Mouse (Mus musculus): Measurements from ENCODE around the gene Amd2. TPM values are rescaled to one million over a fixed set of nuclear protein-coding genes. Genes with fewer than 3 reads are reported as not detected.

Amd2 gene
- polyA plus RNA-seq (2015; fragmentation: Nextera tagmentation; extraction: Ambion mirVana), result 1.3 and 3.3 TPM in 2 replicates

GRCm38 (mm10) chr10:35711792-35712191, at the start of gene Amd2:
TSS of gene Amd2 (minus strand) at chr10:35711892.
- H3K27me3 ChIP-seq (ENCODE audit: insufficient read depth, low read length), result no peaks in the 10 kb centered on the region
- no peaks in the 10 kb centered on the region for H3K9me3 ChIP-seq (ENCODE audit: low read length)
- no peak within 1 kb of the TSS for H3K27ac ChIP-seq (ENCODE audit: low read length)
- no peak within 1 kb of the TSS for H3K9ac ChIP-seq (replicated peaks; ENCODE audit: low read length)
- WGBS, result 96% methylated on average over 8 of the region's 8 CpGs
- no peak within 1 kb of the TSS for H3K4me3 ChIP-seq (ENCODE audit: low read length)
- no peak for ATAC-seq (ENCODE audit: low FRiP score, low TSS enrichment)
- no peaks in the 10 kb centered on the region for H3K36me3 ChIP-seq (ENCODE audit: insufficient read depth, low read length)
- H3K4me2 ChIP-seq (replicated peaks; ENCODE audit: low read depth, low read length), result no peak within 1 kb of the TSS
- no peaks in the 10 kb centered on the region for H3K4me1 ChIP-seq (ENCODE audit: insufficient read depth, low read length)

GRCm38 (mm10) chr10:35761280-35761679, 49.6 kb upstream of the Amd2 start:
- 76% methylated on average over 3 of the region's 3 CpGs for WGBS

GRCm38 (mm10) chr10:35737639-35738038, 25.9 kb upstream of the Amd2 start:
- no peaks in the 10 kb centered on the region for H3K4me1 ChIP-seq (ENCODE audit: insufficient read depth, low read length)
- no peaks in the 10 kb centered on the region for H3K9me3 ChIP-seq (ENCODE audit: low read length)
- 90% methylated on average over 2 of the region's 2 CpGs for WGBS
- no peak overlapping the region for H3K4me2 ChIP-seq (replicated peaks; ENCODE audit: low read depth, low read length)
- no peak overlapping the region for H3K4me3 ChIP-seq (ENCODE audit: low read length)
- H3K27me3 ChIP-seq (ENCODE audit: insufficient read depth, low read length), result no peaks in the 10 kb centered on the region
- no peak overlapping the region for H3K27ac ChIP-seq (ENCODE audit: low read length)
- H3K9ac ChIP-seq (replicated peaks; ENCODE audit: low read length), result no peak overlapping the region
- no peaks in the 10 kb centered on the region for H3K36me3 ChIP-seq (ENCODE audit: insufficient read depth, low read length)
- ATAC-seq (ENCODE audit: low FRiP score, low TSS enrichment), result no peak

More at GRCm38 (mm10) chr10:35761280-35761679, 49.6 kb upstream of the Amd2 start:
- Histone ChIP-seq H3K4me1 (ENCODE audit: insufficient read depth, low read length) (no peaks in the 10 kb centered on the region), H3K27ac (ENCODE audit: low read length) (no peak overlapping the region), H3K9ac (replicated peaks; ENCODE audit: low read length) (no peak overlapping the region), H3K4me3 (ENCODE audit: low read length) (no peak overlapping the region), H3K4me2 (replicated peaks; ENCODE audit: low read depth, low read length) (no peak overlapping the region), H3K36me3 (ENCODE audit: insufficient read depth, low read length) (no peaks in the 10 kb centered on the region), H3K27me3 (ENCODE audit: insufficient read depth, low read length) (no peaks in the 10 kb centered on the region), H3K9me3 (ENCODE audit: low read length) (no peaks in the 10 kb centered on the region)
- no peak for ATAC-seq (ENCODE audit: low FRiP score, low TSS enrichment)

- H3K4me1 ChIP-seq (ENCODE audit: insufficient read depth, low read length), result no peaks in the 10 kb centered on the region
- no peaks in the 10 kb centered on the region for H3K36me3 ChIP-seq (ENCODE audit: insufficient read depth, low read length)
- H3K9ac ChIP-seq (replicated peaks; ENCODE audit: low read length), result no peak overlapping the region
- H3K9me3 ChIP-seq (ENCODE audit: low read length), result no peaks in the 10 kb centered on the region
- ATAC-seq (ENCODE audit: low FRiP score, low TSS enrichment), result no peak
- no peak overlapping the region for H3K27ac ChIP-seq (ENCODE audit: low read length)
- H3K4me2 ChIP-seq (replicated peaks; ENCODE audit: low read depth, low read length), result no peak overlapping the region
- no peak overlapping the region for H3K4me3 ChIP-seq (ENCODE audit: low read length)
- no peaks in the 10 kb centered on the region for H3K27me3 ChIP-seq (ENCODE audit: insufficient read depth, low read length)
Observed at GRCm38 (mm10) chr10:35714266-35714665, 2.6 kb upstream of the Amd2 start.
